Mouse (Mus musculus): ENCODE measurements around the gene Itgb6. TPM values are rescaled to one million over a fixed set of nuclear protein-coding genes. Genes with fewer than 3 reads are reported as not detected.
A peak's percentile ranks its signal among the peaks of the same experiment; 100 is the strongest.

The Itgb6 gene
- polyA plus RNA-seq, 1 experiment from 2014 or later: 0.23 TPM

DNA sequence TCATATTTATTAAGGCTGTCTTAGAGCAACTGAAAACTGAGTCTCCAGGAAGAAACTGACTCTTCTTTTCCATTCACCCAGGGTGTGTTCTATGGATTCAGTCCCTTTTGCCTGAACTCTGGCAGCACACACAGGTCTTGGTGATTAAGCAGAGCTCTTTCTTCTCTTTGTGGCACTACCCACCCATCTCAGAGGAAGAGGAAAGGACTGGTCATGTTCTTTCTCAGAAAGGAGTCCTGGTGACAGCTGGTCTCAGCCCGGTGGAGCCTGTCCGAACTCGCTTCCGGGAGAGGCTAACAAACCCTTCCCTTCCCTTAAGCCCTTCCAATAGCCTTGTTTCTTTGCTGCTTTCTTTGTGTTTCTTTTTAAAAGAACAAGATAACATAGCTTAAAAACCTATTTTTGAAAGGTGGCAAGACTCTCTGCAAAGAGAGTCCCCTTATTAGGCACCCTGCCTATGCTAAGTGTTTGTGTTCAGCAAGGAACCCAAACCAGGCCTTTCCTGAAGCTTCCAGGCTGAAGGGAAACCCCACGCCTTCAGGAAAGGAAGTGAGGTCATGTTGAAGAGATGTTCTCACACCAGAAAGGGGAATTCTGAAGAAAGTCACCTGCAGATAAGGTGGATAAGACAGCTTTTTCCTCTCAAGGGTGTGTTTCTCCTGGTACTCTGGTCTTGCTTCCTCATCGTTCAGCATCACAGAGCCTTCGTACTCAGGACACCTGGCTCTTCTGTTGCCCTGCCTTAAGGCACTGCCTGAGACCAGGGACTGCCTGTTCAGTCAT lies 11.2 kb downstream of the Itgb6 start:
- no peak for ATAC-seq (ENCODE audit: low FRiP score, low read depth)
- Histone ChIP-seq H3K27ac (no peak overlapping the region), H3K4me1 (peaks cover 21% of the 10 kb centered on the region), H3K9me3 (no peaks in the 10 kb centered on the region), H3K4me3 (no peak overlapping the region), H3K9ac (no peak overlapping the region), H3K27me3 (replicated peaks) (no peaks in the 10 kb centered on the region), H3K36me3 (no peaks in the 10 kb centered on the region), H3K4me2 (replicated peaks) (no peak overlapping the region)
- WGBS: 92% methylated on average over 7 of the region's 7 CpGs

DNA sequence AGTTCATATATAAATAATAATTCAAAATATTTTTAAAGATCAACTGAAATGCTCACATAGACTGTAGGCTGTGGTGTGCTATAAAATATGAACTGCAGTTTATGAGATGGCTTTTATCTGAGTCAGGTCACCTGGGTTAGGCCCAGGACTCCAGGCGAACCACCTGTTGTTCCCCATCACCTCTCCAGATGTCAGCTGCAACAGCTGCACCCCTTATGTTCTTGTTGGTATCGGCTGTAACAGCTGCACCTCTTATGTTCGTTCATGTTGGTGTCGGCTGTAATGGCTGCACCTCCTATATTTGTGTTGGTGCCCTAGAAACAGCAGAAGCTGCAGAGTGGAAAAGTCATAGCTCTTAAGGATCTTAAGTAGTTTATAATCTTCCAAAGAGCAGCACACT lies 12.1 kb downstream of the Itgb6 start:
- H3K36me3 ChIP-seq: no peaks in the 10 kb centered on the region
- H3K9ac ChIP-seq: no peak overlapping the region
- H3K4me1 ChIP-seq: peaks cover 17% of the 10 kb centered on the region
- no peak overlapping the region for H3K4me2 ChIP-seq (replicated peaks)
- no peak overlapping the region for H3K27ac ChIP-seq
- no peak for ATAC-seq (ENCODE audit: low FRiP score, low read depth)
- 90% methylated on average over 4 of the region's 4 CpGs for WGBS
- H3K4me3 ChIP-seq: no peak overlapping the region
- H3K27me3 ChIP-seq (replicated peaks): no peaks in the 10 kb centered on the region
- H3K9me3 ChIP-seq: no peaks in the 10 kb centered on the region

DNA sequence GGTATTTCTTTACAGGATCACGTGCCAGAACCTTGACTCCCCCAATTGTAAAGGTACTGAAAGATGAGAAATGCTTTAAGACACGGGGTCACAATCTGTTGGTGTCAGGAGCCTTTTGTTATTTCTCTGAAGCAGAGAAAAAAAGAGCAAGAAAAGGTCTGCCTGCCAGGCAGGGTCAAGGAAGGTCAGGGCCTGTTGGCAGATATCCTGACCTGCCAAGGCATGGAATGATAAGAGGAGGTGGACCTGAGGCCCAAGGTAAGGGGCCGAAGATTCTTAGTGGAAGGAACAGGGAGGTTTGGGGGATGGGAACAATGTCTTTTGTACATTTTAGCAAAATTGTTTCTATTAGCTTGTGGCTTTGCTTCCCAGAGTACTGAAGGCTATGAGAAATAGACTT lies 13.8 kb downstream of the Itgb6 start:
- 59% methylated on average over 3 of the region's 3 CpGs for WGBS
- H3K36me3 ChIP-seq: no peaks in the 10 kb centered on the region
- no peak for ATAC-seq (ENCODE audit: low FRiP score, low read depth)

DNA sequence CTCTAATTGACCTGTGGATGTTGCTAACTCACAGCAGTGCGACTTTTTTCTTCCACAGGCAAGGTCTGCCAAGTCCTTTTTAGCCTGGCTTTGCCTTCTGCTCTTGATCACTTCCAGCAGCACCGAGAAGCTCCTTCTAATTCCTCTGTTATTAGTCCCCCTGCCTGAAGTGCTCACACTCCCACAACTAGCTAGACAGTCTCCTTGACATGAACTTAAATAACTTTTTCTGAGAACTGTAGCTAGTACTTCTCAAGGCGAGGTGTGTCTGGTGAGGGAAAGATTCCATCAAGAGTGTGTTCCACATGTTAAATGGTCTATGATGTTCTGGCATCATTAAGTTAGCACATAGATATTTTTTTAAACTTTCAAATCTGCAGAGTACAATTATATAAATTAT lies 15.6 kb downstream of the Itgb6 start:
- Histone ChIP-seq H3K27ac (no peak overlapping the region), H3K4me1 (no peaks in the 10 kb centered on the region), H3K4me3 (no peak overlapping the region), H3K4me2 (replicated peaks) (no peak overlapping the region), H3K36me3 (no peaks in the 10 kb centered on the region), H3K9ac (no peak overlapping the region), H3K9me3 (no peaks in the 10 kb centered on the region), H3K27me3 (replicated peaks) (no peaks in the 10 kb centered on the region)
- no peak for ATAC-seq (ENCODE audit: low FRiP score, low read depth)
- 90% methylated on average over 3 of the region's 3 CpGs for WGBS

More for the DNA sequence above, 13.8 kb downstream of the Itgb6 start:
- H3K27ac ChIP-seq: no peak overlapping the region
- H3K9me3 ChIP-seq: no peaks in the 10 kb centered on the region
- H3K4me3 ChIP-seq: no peak overlapping the region
- H3K4me2 ChIP-seq (replicated peaks): no peak overlapping the region
- 0 out of 2 replicates have a peak, but pooled peaks cover under 1% of the 10 kb centered on the region for H3K4me1 ChIP-seq
- H3K27me3 ChIP-seq (replicated peaks): no peaks in the 10 kb centered on the region
- H3K9ac ChIP-seq: no peak overlapping the region

DNA sequence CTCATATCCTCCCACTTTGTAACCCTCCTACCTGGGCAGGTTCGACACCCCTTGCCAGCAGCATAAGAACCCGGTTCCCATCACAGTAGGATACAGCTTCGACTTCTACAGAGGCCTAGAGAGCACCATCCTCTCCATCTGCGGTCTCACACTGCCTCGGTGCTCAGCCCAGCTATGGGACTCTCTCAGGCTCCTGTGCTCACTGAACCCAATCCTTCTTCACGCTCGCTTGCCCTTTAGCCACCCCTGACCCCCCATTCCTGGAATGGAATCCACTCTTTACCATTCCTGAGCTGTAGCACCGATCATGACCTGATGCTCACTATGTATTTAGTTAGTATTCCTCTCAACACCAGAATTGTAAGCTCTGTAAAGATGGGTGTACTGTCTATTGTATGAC lies 17.0 kb downstream of the Itgb6 start:
- Histone ChIP-seq H3K36me3 (no peaks in the 10 kb centered on the region), H3K4me1 (no peaks in the 10 kb centered on the region), H3K9ac (no peak overlapping the region), H3K27ac (no peak overlapping the region), H3K4me2 (replicated peaks) (no peak overlapping the region), H3K9me3 (no peaks in the 10 kb centered on the region), H3K27me3 (replicated peaks) (no peaks in the 10 kb centered on the region), H3K4me3 (no peak overlapping the region)
- WGBS: 90% methylated on average over 8 of the region's 8 CpGs
- ATAC-seq (ENCODE audit: low FRiP score, low read depth): no peak

DNA sequence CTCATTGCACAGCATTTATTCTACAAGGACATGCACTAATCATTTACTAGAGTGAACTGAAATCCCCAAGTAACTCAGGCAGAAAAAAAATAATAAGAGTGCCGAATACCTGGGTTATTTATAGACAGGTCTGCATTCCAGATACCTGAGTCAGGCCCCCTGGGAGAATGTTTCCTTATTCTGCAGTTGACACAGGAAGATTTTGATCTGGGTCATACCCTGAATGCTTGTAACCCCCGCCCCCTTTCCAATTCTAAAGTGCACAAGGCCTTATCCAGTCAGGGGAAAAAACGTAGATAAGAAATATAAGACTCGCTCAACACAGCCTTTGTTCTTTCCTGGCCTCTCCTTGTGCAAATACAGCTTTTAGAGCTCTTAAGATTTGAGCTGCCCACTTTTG lies 19.1 kb downstream of the Itgb6 start:
- ATAC-seq (ENCODE audit: low FRiP score, low read depth): no peak
- H3K36me3 ChIP-seq: no peaks in the 10 kb centered on the region

DNA sequence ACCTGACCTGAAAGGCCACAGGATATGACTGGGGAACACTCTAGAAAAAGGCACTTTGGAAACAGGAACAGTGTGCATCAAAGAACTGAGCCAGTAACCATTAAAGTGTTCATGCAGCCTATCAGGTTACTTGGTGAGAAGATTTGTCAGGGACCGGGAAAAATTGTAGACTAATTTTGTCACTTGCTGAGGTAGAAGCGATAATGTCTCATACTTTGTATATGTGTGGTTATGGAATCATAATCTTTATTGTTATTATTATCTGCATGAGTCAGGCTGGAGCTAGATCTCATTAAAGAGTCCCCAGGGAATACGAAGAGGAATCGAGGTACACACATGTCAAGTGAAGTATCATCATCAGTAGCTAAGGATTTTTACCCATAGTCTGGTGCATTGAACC lies 21.5 kb downstream of the Itgb6 start:
- no peak overlapping the region for H3K4me2 ChIP-seq (replicated peaks)
- no peak for ATAC-seq (ENCODE audit: low FRiP score, low read depth)
- no peak overlapping the region for H3K27ac ChIP-seq
- H3K9me3 ChIP-seq: no peaks in the 10 kb centered on the region
- H3K27me3 ChIP-seq (replicated peaks): no peaks in the 10 kb centered on the region
- no peaks in the 10 kb centered on the region for H3K36me3 ChIP-seq
- 84% methylated on average over 4 of the region's 4 CpGs for WGBS
- H3K9ac ChIP-seq: no peak overlapping the region
- no peak overlapping the region for H3K4me3 ChIP-seq
- peaks cover 11% of the 10 kb centered on the region for H3K4me1 ChIP-seq

More for the DNA sequence above, 19.1 kb downstream of the Itgb6 start:
- no peak overlapping the region for H3K4me3 ChIP-seq
- H3K9me3 ChIP-seq: no peaks in the 10 kb centered on the region
- 83% methylated on average over 4 of the region's 4 CpGs for WGBS
- H3K27me3 ChIP-seq (replicated peaks): no peaks in the 10 kb centered on the region
- H3K4me2 ChIP-seq (replicated peaks): no peak overlapping the region
- H3K27ac ChIP-seq: no peak overlapping the region
- peaks cover 2% of the 10 kb centered on the region; the same call in 1 of the 2 replicates for H3K4me1 ChIP-seq
- no peak overlapping the region for H3K9ac ChIP-seq

DNA sequence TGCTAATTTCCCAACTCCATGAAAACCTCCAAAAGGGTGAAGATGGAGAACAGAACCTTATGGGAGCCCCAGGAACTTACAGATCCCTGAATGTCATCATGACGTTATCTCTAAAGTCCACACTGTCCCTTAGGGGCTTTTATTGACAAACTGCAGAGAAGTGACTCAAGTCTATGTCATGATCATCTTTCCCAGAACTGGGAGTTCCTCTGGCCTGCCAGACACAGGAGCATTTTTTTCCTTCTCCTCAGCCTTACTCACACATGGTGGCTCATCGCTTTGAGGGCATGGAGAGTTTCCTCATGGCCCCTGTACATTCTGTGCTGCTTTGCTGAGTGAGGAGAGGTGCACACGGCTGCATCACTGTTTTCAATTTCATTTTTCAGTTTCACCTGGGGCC lies 22.4 kb downstream of the Itgb6 start:
- H3K9ac ChIP-seq: no peak overlapping the region
- no peak overlapping the region for H3K4me2 ChIP-seq (replicated peaks)
- no peaks in the 10 kb centered on the region for H3K9me3 ChIP-seq
- H3K27me3 ChIP-seq (replicated peaks): no peaks in the 10 kb centered on the region
- H3K4me3 ChIP-seq: no peak overlapping the region
- no peak overlapping the region for H3K27ac ChIP-seq
- no peak for ATAC-seq (ENCODE audit: low FRiP score, low read depth)
- 87% methylated on average over 3 of the region's 3 CpGs for WGBS
- H3K4me1 ChIP-seq: peaks cover 13% of the 10 kb centered on the region
- H3K36me3 ChIP-seq: no peaks in the 10 kb centered on the region

DNA sequence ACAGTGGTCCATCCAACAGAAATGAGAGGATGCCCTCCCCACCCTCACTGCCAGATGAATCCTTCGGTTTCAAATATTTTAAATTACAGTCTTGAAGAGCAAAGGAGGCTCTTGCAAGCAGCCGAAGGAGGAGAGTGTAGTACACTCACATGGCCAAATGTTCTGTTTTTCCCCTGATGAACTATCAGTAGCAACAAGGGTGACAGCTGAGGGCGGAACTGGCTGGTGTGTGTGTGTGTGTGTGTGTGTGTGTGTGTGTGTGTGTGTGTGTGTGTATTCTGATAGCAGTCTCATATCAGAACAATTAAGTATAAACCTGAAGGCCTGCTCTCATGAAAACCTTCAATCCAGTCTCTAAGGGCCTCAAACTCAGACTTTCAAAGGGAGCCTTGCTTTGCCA lies 22.9 kb downstream of the Itgb6 start:
- ATAC-seq (ENCODE audit: low FRiP score, low read depth): no peak
- Histone ChIP-seq H3K4me1 (peaks cover 13% of the 10 kb centered on the region), H3K9me3 (no peaks in the 10 kb centered on the region), H3K4me2 (replicated peaks) (no peak overlapping the region), H3K27me3 (replicated peaks) (no peaks in the 10 kb centered on the region), H3K4me3 (no peak overlapping the region), H3K9ac (no peak overlapping the region), H3K36me3 (no peaks in the 10 kb centered on the region), H3K27ac (no peak overlapping the region)
- 85% methylated on average over 3 of the region's 3 CpGs for WGBS

DNA sequence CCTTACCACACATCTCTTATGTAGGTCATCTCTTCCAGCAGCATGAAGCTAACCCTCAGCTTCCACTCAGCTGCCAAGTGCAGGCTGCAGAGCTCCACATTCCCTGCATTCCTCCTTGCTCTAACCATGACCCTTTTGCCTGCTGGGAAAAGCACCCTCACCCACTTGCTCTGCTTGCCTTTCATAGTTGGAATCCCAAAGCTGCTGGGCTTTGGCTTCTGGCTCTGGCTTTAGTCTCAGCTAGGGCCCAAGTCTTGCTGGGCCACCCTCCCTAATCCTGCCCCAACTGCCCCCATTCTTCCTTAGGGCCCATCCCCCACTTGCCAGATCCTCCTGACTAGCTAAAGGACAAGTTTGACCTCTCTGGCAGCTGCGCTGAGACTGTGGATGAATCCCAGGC lies 24.3 kb downstream of the Itgb6 start:
- no peaks in the 10 kb centered on the region for H3K36me3 ChIP-seq
- no peak overlapping the region for H3K27ac ChIP-seq
- no peak for ATAC-seq (ENCODE audit: low FRiP score, low read depth)
- peaks cover 13% of the 10 kb centered on the region for H3K4me1 ChIP-seq
- H3K9me3 ChIP-seq: no peaks in the 10 kb centered on the region
- H3K4me2 ChIP-seq (replicated peaks): no peak overlapping the region
- no peak overlapping the region for H3K9ac ChIP-seq
- H3K27me3 ChIP-seq (replicated peaks): no peaks in the 10 kb centered on the region
- WGBS: 48% methylated on average over 1 of the region's 1 CpGs
- no peak overlapping the region for H3K4me3 ChIP-seq

DNA sequence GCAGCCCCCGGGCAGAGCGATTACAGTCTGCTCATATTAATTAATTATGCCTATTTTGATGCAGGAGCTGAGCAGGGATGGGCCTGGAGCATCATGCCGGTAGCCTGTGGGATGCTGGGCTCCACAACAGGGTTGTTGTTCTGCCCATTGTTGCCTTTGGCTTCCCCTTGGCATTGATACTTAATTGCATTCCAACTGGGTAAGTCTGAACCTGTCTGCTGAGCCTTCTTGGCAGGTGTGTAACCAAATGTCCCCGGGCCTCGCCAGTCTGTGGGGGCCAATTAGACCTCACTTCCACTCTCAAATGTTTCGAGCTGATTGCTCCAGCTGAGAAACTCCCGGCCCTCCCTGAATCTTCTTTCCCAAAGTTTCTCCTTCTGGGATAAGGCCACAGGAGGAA lies 24.9 kb downstream of the Itgb6 start:
- H3K9me3 ChIP-seq: no peaks in the 10 kb centered on the region
- H3K9ac ChIP-seq: no peak overlapping the region
- 72% methylated on average over 7 of the region's 7 CpGs for WGBS
- H3K4me2 ChIP-seq (replicated peaks): no peak overlapping the region
- no peak overlapping the region for H3K27ac ChIP-seq
- peaks cover 13% of the 10 kb centered on the region for H3K4me1 ChIP-seq
- H3K27me3 ChIP-seq (replicated peaks): no peaks in the 10 kb centered on the region
- no peak for ATAC-seq (ENCODE audit: low FRiP score, low read depth)
- no peak overlapping the region for H3K4me3 ChIP-seq
- H3K36me3 ChIP-seq: no peaks in the 10 kb centered on the region

DNA sequence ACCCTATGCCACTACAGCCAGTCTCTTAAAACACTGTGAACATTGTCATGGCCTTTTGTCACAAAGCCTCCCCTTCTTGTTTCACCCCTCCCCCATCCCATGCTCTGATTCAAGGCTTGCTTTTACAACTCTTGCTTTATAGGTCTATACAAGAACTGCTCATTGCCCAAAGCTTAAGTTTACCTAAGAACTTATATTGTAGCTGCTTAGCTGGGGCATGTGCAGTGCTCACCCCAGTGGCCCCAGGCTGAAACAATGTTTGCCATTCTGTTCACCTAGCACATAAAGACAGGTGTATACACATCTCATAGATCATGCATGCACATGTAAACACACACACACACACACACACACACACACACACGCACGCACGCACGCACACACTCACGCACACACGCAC lies 25.9 kb downstream of the Itgb6 start:
- H3K27ac ChIP-seq: no peak overlapping the region
- peaks cover 13% of the 10 kb centered on the region for H3K4me1 ChIP-seq
- no peak for ATAC-seq (ENCODE audit: low FRiP score, low read depth)
- H3K27me3 ChIP-seq (replicated peaks): no peaks in the 10 kb centered on the region
- WGBS: 91% methylated on average over 6 of the region's 6 CpGs
- no peak overlapping the region for H3K4me2 ChIP-seq (replicated peaks)
- H3K36me3 ChIP-seq: no peaks in the 10 kb centered on the region
- no peaks in the 10 kb centered on the region for H3K9me3 ChIP-seq
- no peak overlapping the region for H3K4me3 ChIP-seq
- H3K9ac ChIP-seq: no peak overlapping the region

DNA sequence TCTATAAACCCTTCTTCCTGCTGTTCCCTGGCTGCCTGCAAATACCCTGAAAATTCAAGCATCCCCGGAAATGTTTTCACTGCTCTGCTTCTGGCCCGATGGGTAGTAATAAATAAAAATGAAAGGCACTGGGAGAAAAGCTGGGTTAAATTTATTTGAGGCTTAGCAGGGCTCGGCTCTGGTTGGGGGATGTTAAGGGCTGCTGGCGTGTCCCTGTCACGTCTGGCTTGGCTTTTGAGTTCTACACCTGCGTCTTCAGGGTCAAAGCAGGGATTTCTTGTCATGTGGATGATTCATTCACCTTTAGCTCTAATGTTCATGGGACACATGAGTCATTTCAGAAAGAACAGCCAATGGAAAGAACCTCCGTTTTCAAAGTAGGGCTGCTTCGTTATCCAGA lies 26.7 kb downstream of the Itgb6 start:
- Histone ChIP-seq H3K36me3 (no peaks in the 10 kb centered on the region), H3K9ac (no peak overlapping the region), H3K27me3 (replicated peaks) (no peaks in the 10 kb centered on the region), H3K27ac (no peak overlapping the region), H3K4me2 (replicated peaks) (no peak overlapping the region), H3K9me3 (no peaks in the 10 kb centered on the region), H3K4me3 (no peak overlapping the region), H3K4me1 (peaks cover 13% of the 10 kb centered on the region)
- 0 out of 2 replicates have a peak, but pooled peaks have one; percentile 27 for ATAC-seq (ENCODE audit: low FRiP score, low read depth)
- WGBS: 59% methylated on average over 8 of the region's 8 CpGs

All from neural tube, embryonic 12.5 days (tissue).